Mouse (Mus musculus) heart, postnatal 36 days (tissue): ENCODE measurements at regions not wholly inside any gene's neighbourhood (a gene's known extent, or its start where the extent isn't known, plus 50 kb on each side); places are given as distances from the start of the nearest gene placed in this dataset.

Source experiments
- DNase-seq, 2 experiments: peaks; one replicate each; pipeline ENCODE4 v3.0.0; 2021 to 2022
- intact Hi-C: fragments of 180-260 bp; cut with DNase I; formaldehyde crosslinking; loops from one replicate; pipeline ENCODE4 v1.15.1; 2025

- intact Hi-C loops, result no loop called here
- DNase-seq, result no peak
These were observed 202.1 kb upstream of the Mmadhc start for GRCm38 (mm10) chr2:50498713-50499112.

DNA sequence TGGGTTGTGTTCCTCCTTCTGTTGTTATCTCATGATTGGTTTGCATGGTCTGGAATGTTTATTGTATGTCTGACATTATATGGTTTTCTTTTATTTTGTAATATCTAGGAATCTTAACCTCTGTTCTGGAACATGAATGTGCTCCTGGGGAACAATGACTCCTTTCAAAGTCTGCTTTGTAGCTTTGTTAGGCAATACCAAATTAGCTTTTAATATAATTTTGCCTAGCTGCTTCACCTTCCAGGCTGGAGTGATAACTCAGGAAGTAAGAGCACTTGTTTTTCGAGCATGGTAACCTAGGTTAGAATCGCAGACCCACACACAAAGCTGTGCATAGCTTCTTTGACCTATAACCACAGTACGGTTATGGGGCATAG lies 199.4 kb upstream of the Mmadhc start:
- intact Hi-C loops, result no loop called here
- no peak for DNase-seq

DNA sequence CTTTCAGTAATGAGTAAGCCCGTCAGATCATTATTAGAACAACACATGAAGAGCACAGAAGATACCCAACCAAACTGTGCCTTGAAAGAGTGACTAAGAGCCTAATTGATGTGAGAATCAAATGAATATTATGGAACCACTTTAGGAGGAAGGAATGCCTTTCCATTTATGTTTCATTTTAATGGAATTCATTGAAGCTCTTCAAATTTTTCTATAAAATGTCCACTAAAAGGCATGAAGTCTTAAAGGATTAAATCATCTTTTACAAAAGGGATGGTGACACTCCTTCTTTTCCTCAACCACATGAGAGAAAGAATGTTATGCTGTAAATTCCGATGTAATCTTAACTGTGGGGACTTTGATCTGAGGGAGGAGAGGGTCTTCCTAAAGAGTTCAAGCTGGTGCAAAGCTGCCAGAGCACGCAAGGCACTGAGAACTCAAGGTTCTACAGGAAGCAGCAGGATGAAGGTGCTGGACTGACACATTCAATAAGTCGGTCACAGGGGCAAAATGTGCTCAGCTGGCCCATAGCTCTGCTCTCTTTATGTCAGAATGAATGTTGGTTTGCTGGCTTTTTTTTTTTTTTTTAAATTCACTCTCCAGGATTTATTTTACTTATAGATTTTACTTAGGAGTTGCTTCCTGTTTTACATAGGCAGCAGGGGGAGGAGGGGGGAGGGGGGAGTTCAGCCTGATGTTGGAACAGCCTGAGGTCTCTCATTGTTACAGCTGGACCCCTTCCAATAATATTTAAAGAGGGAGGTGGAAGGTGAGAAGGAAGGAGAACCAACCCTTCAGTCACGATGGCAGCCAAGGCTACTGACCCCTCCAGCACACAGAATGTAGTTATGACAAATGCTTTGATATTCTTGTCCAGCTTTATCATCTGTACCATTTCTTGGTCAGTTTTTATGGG lies 198.8 kb upstream of the Mmadhc start:
- no peak for DNase-seq
- intact Hi-C loops, result no loop called here

DNA sequence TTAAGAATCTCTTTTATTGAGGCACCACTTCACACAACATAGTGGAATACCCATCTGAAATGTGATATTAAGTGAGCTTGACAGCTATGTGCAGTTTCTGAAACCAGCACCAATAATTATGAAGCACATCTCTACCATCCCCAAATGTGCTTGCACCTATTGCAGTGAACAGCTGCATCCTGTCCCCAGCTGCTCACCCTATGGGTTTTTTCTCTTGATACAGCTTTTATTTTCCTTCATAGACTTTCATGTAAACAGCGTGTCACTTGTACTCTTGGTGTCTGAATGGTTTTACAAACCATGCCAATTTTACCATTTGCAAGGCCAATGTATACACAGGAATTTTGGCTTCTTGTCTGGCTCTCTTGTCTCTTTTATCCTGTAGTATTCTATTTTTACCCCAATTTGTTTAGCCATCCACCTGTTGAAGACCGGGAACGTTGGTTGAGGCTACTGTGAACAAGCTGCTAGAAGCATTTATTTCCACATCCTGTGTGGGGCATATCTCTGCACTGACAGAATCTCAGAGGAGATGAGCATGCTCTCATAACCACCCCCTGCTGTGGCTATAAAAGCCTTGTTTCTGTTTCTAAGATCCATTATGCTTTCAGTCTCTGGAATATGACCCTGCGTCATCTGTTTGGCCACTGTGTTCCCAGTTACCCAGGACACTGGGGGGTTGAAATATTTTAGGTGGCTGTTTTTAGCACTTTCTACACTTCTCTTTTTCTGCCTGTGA lies 197.2 kb upstream of the Mmadhc start:
- peak in 1 of 2 experiments; percentile 2 for DNase-seq
- intact Hi-C loops, result no loop called here

DNA sequence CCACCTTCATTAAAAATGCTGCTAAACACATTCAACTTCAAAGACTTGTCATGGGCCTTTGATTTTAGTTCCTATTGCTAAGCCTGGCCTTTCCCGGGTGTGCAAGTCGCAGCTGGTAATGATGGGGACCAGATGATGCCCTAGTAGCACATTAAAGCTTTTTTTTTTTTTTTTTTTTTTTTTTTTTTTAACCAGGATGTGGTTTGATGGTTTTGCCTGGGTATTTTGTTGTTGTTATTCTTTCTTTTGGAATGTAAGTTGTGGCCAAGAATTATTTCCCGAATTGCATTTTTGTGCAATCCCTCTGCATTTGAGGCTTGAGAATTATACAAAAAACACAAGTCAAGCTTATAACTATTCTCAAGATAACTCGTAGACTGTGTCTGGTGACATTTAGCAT lies 167.2 kb upstream of the Mmadhc start:
- DNase-seq, result no peak
- intact Hi-C loops, result no loop called here

DNA sequence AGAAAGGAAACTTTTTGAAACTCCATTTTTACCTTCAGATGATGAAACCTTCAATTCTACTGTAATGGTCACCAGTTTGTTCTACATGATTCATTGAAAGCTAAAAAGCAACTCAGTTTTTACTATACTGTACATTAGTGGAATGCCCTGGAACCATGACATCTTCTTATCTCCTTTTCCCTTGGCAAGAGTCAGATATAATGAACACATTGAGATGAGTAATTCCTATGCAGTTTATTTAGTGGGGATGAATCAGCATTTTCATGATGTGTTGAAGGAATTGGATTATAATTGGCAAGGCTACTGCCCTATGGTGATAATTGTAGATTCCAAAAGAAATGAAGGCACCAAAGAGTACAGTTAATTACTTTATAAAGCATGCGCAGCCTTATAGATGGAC lies 165.8 kb upstream of the Mmadhc start:
- no peak for DNase-seq
- intact Hi-C loops, result no loop called here

GRCm38 (mm10) chr2:50456654-50457053 lies 160.1 kb upstream of the Mmadhc start:
- DNase-seq, result no peak
- intact Hi-C loops, result no loop called here

DNA sequence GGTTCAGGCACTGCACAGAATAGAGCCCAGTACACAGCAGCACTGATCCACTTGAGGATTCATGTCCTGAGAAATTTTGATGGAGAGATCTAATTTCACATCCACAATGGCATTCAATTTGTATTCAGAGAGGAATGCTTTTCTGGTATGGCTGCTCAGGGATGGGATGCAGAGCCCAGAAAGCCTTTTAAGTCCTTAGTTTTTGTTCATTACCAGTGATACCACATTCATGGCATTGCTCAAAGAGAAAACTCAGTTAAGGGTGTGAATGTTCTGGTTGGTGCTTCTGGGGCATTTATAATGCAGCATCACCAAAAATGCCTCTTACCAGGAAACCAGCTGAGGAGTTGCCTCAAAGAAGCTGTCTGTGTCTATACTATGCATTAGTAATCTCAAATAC lies 151.5 kb upstream of the Mmadhc start:
- intact Hi-C loops, result no loop called here
- no peak for DNase-seq

GRCm38 (mm10) chr2:50445963-50446485 lies 149.4 kb upstream of the Mmadhc start:
- intact Hi-C loops, result no loop called here
- no peak for DNase-seq

- intact Hi-C loops, result no loop called here
These were observed 143.7 kb upstream of the Mmadhc start for GRCm38 (mm10) chr2:50440333-50440732.

GRCm38 (mm10) chr2:50433166-50433565 lies 136.6 kb upstream of the Mmadhc start:
- no peak for DNase-seq
- intact Hi-C loops, result no loop called here

More at GRCm38 (mm10) chr2:50440333-50440732, 143.7 kb upstream of the Mmadhc start:
- no peak for DNase-seq

GRCm38 (mm10) chr2:50425151-50425550 lies 128.6 kb upstream of the Mmadhc start:
- intact Hi-C loops, result no loop called here
- DNase-seq, result no peak

GRCm38 (mm10) chr2:50419648-50420047 lies 123.0 kb upstream of the Mmadhc start:
- intact Hi-C loops, result no loop called here

DNA sequence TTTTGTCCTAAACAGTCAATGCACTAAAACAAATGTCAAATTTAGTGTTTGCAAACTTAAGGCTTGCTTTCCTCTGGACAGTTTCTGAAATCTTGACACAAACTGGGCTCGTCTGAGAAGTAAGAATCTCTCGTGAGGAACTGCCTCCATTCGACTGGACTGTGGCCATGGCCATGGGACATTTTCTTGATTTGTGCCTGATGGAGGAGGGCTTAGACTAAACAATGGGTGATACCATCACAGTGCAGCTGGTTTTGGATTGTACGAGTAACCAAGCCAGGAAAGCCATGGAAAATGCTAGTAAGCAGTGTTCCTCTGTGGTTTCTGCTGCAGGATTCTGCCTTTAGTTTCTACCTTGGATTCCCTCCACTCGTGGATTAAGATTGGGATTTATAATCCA lies 121.0 kb upstream of the Mmadhc start:
- DNase-seq, result no peak
- intact Hi-C loops, result no loop called here

More at GRCm38 (mm10) chr2:50419648-50420047, 123.0 kb upstream of the Mmadhc start:
- DNase-seq, result no peak

DNA sequence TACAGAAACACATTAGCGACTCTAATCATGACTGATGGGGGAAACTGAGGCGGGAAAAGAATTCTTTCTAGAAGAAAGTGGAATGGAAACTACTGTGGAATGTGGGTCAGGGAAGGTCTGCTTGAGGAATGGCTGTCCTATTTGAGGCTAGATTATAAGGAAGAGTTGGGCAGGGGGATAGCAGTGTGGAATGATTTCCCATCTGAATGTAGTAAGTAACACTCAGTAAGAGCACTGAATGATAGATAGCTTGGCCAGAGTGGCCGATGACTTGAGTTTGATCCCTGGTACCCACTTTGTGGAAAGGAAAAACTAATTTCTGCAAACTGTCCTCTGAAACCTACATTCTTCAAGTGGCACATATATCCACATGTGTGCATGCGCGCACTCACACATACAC lies 120.5 kb upstream of the Mmadhc start:
- no peak for DNase-seq
- intact Hi-C loops, result no loop called here

- DNase-seq, result no peak
- intact Hi-C loops, result no loop called here
These were observed 119.5 kb upstream of the Mmadhc start for GRCm38 (mm10) chr2:50416056-50416455.

GRCm38 (mm10) chr2:50405932-50406331 lies 109.3 kb upstream of the Mmadhc start:
- intact Hi-C loops, result no loop called here

GRCm38 (mm10) chr2:50403106-50403505 lies 106.5 kb upstream of the Mmadhc start:
- no peak for DNase-seq
- intact Hi-C loops, result no loop called here

More at GRCm38 (mm10) chr2:50405932-50406331, 109.3 kb upstream of the Mmadhc start:
- no peak for DNase-seq

- intact Hi-C loops, result no loop called here
These were observed 102.0 kb upstream of the Mmadhc start for GRCm38 (mm10) chr2:50398576-50398975.

GRCm38 (mm10) chr2:50377609-50378413 lies 81.2 kb upstream of the Mmadhc start:
- intact Hi-C loops, result no loop called here

More at GRCm38 (mm10) chr2:50398576-50398975, 102.0 kb upstream of the Mmadhc start:
- no peak for DNase-seq

DNA sequence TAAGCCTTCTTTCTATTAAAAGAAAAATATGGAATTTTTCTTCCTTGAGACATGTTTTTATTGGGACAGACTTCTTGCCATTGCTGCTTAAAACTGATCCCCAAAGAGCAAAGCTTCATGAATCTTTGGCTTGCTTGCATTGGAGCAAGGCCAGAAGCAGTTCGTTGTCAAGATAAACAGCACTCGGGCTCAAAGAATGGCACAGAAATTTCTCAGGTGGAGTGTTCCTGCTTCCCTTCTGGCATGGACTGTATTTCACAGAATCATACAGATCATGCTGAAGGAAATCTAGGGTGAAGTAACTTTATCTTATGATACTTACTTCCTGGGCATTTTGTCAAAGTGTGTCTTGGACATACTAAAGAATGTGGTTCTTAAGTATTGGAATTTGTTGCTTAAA lies 77.0 kb upstream of the Mmadhc start:
- intact Hi-C loops, result no loop called here
- peak in 1 of 2 experiments; percentile 8 for DNase-seq

More at GRCm38 (mm10) chr2:50377609-50378413, 81.2 kb upstream of the Mmadhc start:
- no peak for DNase-seq
